Mouse (Mus musculus) neural tube, embryonic 14.5 days (tissue): ENCODE measurements at regions not wholly inside any gene's neighbourhood (a gene's known extent, or its start where the extent isn't known, plus 50 kb on each side); places are given as distances from the start of the nearest gene placed in this dataset. TPM values are rescaled to one million over a fixed set of nuclear protein-coding genes. Genes with fewer than 3 reads are reported as not detected.

Source experiments
- ATAC-seq: fragments of 200-750 bp; cut with Nextera tagmentation; 2 replicates; pipeline ENCODE4 v1.8.0; 2017; ENCODE audit warnings: low read depth, mild to moderate bottlenecking, moderate TSS enrichment, moderate library complexity
- H3K27ac ChIP-seq: fragments of 300-500 bp; sonication (generic); 2 replicates; pipeline ENCODE4 v1.5.1; 2014; ENCODE audit warnings: low read depth, mild to moderate bottlenecking, control low read depth, low read length, moderate library complexity, mixed read lengths
- H3K27me3 ChIP-seq: fragments of 300-500 bp; sonication (generic); 2 replicates; pipeline ENCODE4 v1.6.1; 2014; ENCODE audit warnings: low read length; ENCODE audit not compliant: control insufficient read depth, insufficient read depth
- H3K36me3 ChIP-seq: fragments of 300-500 bp; sonication (generic); 2 replicates; pipeline ENCODE4 v1.6.1; 2014; ENCODE audit warnings: low read length, mixed read lengths; ENCODE audit not compliant: control insufficient read depth, insufficient read depth
- H3K4me1 ChIP-seq: fragments of 300-500 bp; sonication (generic); 2 replicates; pipeline ENCODE4 v1.6.1; 2014; ENCODE audit warnings: low read length; ENCODE audit not compliant: control insufficient read depth, insufficient read depth
- H3K4me2 ChIP-seq: fragments of 300-500 bp; sonication (generic); 2 replicates; pipeline ENCODE4 v1.6.1; 2014; ENCODE audit warnings: mild to moderate bottlenecking, low read depth, low read length, control low read depth
- H3K4me3 ChIP-seq: fragments of 300-500 bp; sonication (generic); 2 replicates; pipeline ENCODE4 v1.5.1; 2014; ENCODE audit warnings: low read depth, low read length, control low read depth, mixed read lengths
- H3K9ac ChIP-seq: fragments of 300-500 bp; sonication (generic); replicated peaks from 2 replicates; pipeline ENCODE4 v1.6.1; 2014; ENCODE audit warnings: low read depth, mild to moderate bottlenecking, control low read depth, low read length, mixed read lengths
- H3K9me3 ChIP-seq: fragments of 300-500 bp; sonication (generic); 2 replicates; pipeline ENCODE4 v1.6.1; 2016; ENCODE audit warnings: low read length; ENCODE audit not compliant: control insufficient read depth
- WGBS: fragments of 180-500 bp; shearing (Covaris S2); extraction: QIAGEN DNeasy Blood & Tissue Kit; methylation state at CpG from one replicate; pipeline ENCODE4 v1.1.7; 2014; 5-methylcytosine and 5-hydroxymethylcytosine counted together
- microRNA-seq: library from miRNA; unstranded; fragments of <30 nt; microRNA quantifications from one replicate; pipeline ENCODE4, GENCODE M21; 2016

- Histone ChIP-seq H3K4me1 (no peaks in the 10 kb centered on the region), H3K27ac (no peak overlapping the region), H3K9ac (no peak overlapping the region), H3K9me3 (no peaks in the 10 kb centered on the region), H3K27me3 (no peaks in the 10 kb centered on the region), H3K4me3 (no peak overlapping the region), H3K36me3 (no peaks in the 10 kb centered on the region), H3K4me2 (no peak overlapping the region)
- 54% methylated on average over 4 of the region's 4 CpGs for WGBS
- ATAC-seq: no peak
Observed at GRCm38 (mm10) chr3:151351481-151352090, 86.1 kb upstream of the Adgrl4 start.

GRCm38 (mm10) chr3:151366302-151366701, 71.4 kb upstream of the Adgrl4 start:
- H3K27ac ChIP-seq: no peak overlapping the region
- 37% methylated on average over 4 of the region's 4 CpGs for WGBS
- H3K4me1 ChIP-seq: no peaks in the 10 kb centered on the region
- no peak overlapping the region for H3K4me2 ChIP-seq
- peak; percentile 86 for ATAC-seq
- H3K4me3 ChIP-seq: no peak overlapping the region
- H3K9ac ChIP-seq: no peak overlapping the region
- H3K36me3 ChIP-seq: no peaks in the 10 kb centered on the region
- H3K9me3 ChIP-seq: no peaks in the 10 kb centered on the region
- no peaks in the 10 kb centered on the region for H3K27me3 ChIP-seq

GRCm38 (mm10) chr3:151366707-151367306, 70.9 kb upstream of the Adgrl4 start:
- no peak overlapping the region for H3K9ac ChIP-seq
- no peak; the same call in 1 of the 2 replicates for ATAC-seq
- H3K4me1 ChIP-seq: no peaks in the 10 kb centered on the region
- no peak overlapping the region for H3K4me2 ChIP-seq
- no peaks in the 10 kb centered on the region for H3K36me3 ChIP-seq
- no peaks in the 10 kb centered on the region for H3K27me3 ChIP-seq
- no peak overlapping the region for H3K27ac ChIP-seq
- no peaks in the 10 kb centered on the region for H3K9me3 ChIP-seq
- 73% methylated on average over 4 of the region's 4 CpGs for WGBS
- H3K4me3 ChIP-seq: no peak overlapping the region

- Histone ChIP-seq H3K4me1 (no peaks in the 10 kb centered on the region), H3K27me3 (no peaks in the 10 kb centered on the region), H3K27ac (no peak overlapping the region), H3K4me2 (no peak overlapping the region), H3K9me3 (no peaks in the 10 kb centered on the region), H3K36me3 (no peaks in the 10 kb centered on the region), H3K9ac (no peak overlapping the region), H3K4me3 (no peak overlapping the region)
- 77% methylated on average over 5 of the region's 5 CpGs for WGBS
- no peak for ATAC-seq
Observed at GRCm38 (mm10) chr3:151383326-151384019, 54.2 kb upstream of the Adgrl4 start.

GRCm38 (mm10) chr3:151384850-151385249, 52.8 kb upstream of the Adgrl4 start:
- no peaks in the 10 kb centered on the region for H3K27me3 ChIP-seq
- ATAC-seq: no peak
- H3K4me3 ChIP-seq: no peak overlapping the region
- no peak overlapping the region for H3K9ac ChIP-seq
- 93% methylated on average over 5 of the region's 5 CpGs for WGBS
- H3K36me3 ChIP-seq: no peaks in the 10 kb centered on the region
- no peak overlapping the region for H3K4me2 ChIP-seq
- H3K9me3 ChIP-seq: no peaks in the 10 kb centered on the region
- H3K27ac ChIP-seq: no peak overlapping the region
- H3K4me1 ChIP-seq: no peaks in the 10 kb centered on the region

DNA sequence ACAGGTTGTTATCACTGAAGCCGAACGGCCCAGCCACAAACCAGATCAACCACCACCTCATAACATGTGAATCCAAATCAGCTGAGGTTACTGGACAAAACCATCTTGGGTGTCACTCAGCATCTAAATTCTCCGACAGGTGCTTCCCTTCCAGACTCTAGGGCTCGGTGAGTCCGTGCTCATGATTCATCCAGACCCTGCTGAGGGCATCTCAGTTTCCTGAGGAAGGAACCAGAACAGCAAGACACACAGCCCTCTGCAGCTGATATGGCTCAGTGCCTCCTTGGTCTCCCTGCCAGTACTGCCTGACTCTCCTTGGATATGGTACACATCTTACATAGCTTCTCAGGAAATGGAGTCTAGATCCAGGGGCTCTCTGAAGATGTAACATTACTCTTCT, 51.6 kb upstream of the Adgrl4 start:
- Histone ChIP-seq H3K4me2 (no peak overlapping the region), H3K9ac (no peak overlapping the region), H3K36me3 (no peaks in the 10 kb centered on the region), H3K4me3 (no peak overlapping the region), H3K27ac (no peak overlapping the region), H3K4me1 (no peaks in the 10 kb centered on the region), H3K9me3 (no peaks in the 10 kb centered on the region), H3K27me3 (no peaks in the 10 kb centered on the region)
- WGBS: 90% methylated on average over 5 of the region's 5 CpGs
- ATAC-seq: no peak

Small RNA genes lying in the stretch of these regions (microRNA-seq; reads per million reads assigned to microRNA genes)
- gene Mir3963: not detected
